Mouse (Mus musculus): ENCODE results near the gene Gm30191. TPM values are rescaled to one million over a fixed set of nuclear protein-coding genes. Genes with fewer than 3 reads are reported as not detected.
"Not testable (repeated sequence)": the region's sequence is repeated elsewhere in the genome, so short reads cannot be mapped to it uniquely, and the experiment has no call there.

Gm30191 gene
- polyA plus RNA-seq, 1 experiment = not detected

DNA sequence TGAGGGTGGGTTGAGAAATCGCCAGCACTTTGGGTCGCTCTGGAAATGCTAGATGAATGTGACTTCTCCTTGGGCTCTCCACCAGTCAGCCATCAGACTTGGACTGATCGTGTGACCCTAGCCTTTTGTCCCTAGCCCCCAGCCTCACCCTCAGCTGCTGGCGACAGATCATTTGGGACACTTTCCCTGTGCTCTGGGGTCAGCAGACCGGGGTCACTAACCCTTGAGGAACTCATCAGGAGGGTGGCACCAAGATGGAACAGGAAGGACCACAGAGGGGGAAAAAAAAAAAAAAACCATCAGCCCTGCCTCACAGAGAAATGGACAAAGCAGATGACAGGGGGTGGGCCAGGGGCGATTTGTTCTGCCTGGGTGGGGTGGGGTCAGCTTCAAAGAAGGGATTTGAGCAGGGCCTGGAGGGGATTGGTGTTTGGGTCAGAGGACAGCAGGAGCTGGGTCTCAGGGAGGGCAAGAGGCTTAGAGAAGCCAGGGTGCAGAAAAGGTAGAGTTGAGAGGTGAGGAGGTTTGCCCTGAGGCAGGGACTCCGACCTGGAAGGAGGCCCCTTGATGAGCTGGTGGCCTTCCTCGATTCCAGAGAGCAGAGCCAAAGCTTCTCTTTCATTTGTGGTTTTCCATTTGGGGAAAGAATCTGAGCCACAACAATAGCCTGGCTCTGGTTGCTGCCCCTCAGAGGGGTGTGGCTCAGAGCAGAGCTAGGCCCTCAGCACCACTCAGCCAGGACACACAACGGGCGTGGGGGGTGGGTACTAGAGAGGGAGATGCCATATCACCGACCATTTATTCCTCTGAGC lies 10.7 kb downstream of the Gm30191 start:
- Histone ChIP-seq H3K4me1 (ENCODE audit: control insufficient read depth, insufficient read depth, insufficient read length, low read length) (peaks cover 5% of the 10 kb centered on the region), H3K27ac (replicated peaks; ENCODE audit: low read depth, low read length) (peak overlapping the region; percentile 87), H3K4me3 (ENCODE audit: insufficient read depth, low read depth, low read length) (no peak overlapping the region)

DNA sequence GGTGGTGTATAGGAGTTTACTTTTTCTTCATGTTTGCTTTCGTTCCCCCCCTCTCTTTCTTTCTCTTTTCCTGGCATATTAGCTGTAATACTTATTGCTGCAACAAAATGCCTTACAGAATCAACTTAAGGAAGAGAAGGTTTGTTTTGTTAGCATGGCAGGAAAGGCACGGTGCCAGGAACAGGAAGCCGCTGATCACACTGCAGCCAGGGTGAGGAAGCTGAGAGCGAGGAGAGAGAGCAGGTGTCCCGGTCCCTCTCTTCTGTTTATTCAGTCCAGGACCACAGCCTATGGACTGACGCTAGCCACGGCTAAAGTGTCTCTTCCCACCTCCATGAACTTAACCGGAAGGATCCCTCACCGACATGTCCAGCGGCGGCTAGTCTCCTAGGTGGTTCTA lies 11.6 kb downstream of the Gm30191 start:
- Histone ChIP-seq H3K4me3 (ENCODE audit: insufficient read depth, low read depth, low read length) (no peak overlapping the region), H3K27ac (replicated peaks; ENCODE audit: low read depth, low read length) (no peak overlapping the region), H3K4me1 (ENCODE audit: control insufficient read depth, insufficient read depth, insufficient read length, low read length) (peaks cover 5% of the 10 kb centered on the region)

- no peak overlapping the region for H3K27ac ChIP-seq (replicated peaks; ENCODE audit: low read depth, low read length)
- no peak overlapping the region for H3K4me3 ChIP-seq (ENCODE audit: insufficient read depth, low read depth, low read length)
- H3K4me1 ChIP-seq (ENCODE audit: control insufficient read depth, insufficient read depth, insufficient read length, low read length) = no peaks in the 10 kb centered on the region
These were observed 16.5 kb downstream of the Gm30191 start for GRCm38 (mm10) chr4:134263191-134263590.

- H3K27ac ChIP-seq (replicated peaks; ENCODE audit: low read depth, low read length) = peak overlapping the region; percentile 28; the same call in 1 of the 2 replicates
- no peak overlapping the region for H3K4me3 ChIP-seq (ENCODE audit: insufficient read depth, low read depth, low read length)
- no peaks in the 10 kb centered on the region for H3K4me1 ChIP-seq (ENCODE audit: control insufficient read depth, insufficient read depth, insufficient read length, low read length)
These were observed 19.3 kb downstream of the Gm30191 start for GRCm38 (mm10) chr4:134265860-134266585.

- Histone ChIP-seq H3K4me3 (ENCODE audit: insufficient read depth, low read depth, low read length) (no peak overlapping the region), H3K4me1 (ENCODE audit: control insufficient read depth, insufficient read depth, insufficient read length, low read length) (no peaks in the 10 kb centered on the region), H3K27ac (replicated peaks; ENCODE audit: low read depth, low read length) (no peak overlapping the region)
These were observed 21.4 kb downstream of the Gm30191 start for GRCm38 (mm10) chr4:134268102-134268655.

- H3K27ac ChIP-seq (replicated peaks; ENCODE audit: low read depth, low read length); H3K4me1 ChIP-seq (ENCODE audit: control insufficient read depth, insufficient read depth, insufficient read length, low read length); H3K4me3 ChIP-seq (ENCODE audit: insufficient read depth, low read depth, low read length): not testable (repeated sequence)
These were observed 22.9 kb downstream of the Gm30191 start for GRCm38 (mm10) chr4:134269622-134270021.

- no peak overlapping the region for H3K4me3 ChIP-seq (ENCODE audit: insufficient read depth, low read depth, low read length)
- H3K27ac ChIP-seq (replicated peaks; ENCODE audit: low read depth, low read length) = no peak overlapping the region
- H3K4me1 ChIP-seq (ENCODE audit: control insufficient read depth, insufficient read depth, insufficient read length, low read length) = no peaks in the 10 kb centered on the region
These were observed 25.2 kb downstream of the Gm30191 start for GRCm38 (mm10) chr4:134271979-134272378.

DNA sequence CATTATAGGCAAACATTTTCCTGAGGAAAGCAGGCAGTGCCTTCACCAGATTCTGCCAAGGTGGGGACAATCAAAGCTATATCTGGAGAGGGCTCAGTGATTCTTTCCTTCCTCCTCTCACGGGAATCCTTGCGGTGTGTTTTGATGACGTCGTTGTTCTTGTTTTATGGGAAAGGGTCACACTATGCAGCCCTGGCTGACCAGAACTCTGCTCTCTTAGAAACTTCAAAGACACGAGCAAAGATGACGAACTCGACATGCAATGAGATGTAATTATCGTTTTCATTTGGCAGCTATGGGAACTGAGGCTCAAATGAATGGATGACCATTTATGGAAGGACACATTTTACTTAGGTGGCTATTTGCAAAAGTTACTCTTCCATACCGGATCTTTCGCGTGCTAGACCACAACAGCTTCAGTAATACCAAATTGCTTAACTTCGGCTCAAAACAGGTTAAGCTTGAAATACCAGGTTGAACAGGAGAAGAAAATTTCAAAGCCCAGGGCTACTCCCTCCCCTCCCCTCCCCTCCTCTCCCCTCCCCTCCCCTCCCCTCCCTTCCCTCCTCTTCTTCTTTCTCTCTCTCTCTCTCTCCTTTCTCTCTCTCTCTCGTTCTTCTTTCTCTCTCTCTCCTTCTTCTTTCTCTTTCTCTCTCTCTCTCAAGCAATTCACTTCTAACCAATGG lies 26.1 kb downstream of the Gm30191 start:
- no peak overlapping the region for H3K4me3 ChIP-seq (ENCODE audit: insufficient read depth, low read depth, low read length)
- H3K27ac ChIP-seq (replicated peaks; ENCODE audit: low read depth, low read length) = no peak overlapping the region
- no peaks in the 10 kb centered on the region for H3K4me1 ChIP-seq (ENCODE audit: control insufficient read depth, insufficient read depth, insufficient read length, low read length)

GRCm38 (mm10) chr4:134273417-134274345 lies 26.9 kb downstream of the Gm30191 start:
- Histone ChIP-seq H3K4me3 (ENCODE audit: insufficient read depth, low read depth, low read length) (no peak overlapping the region), H3K4me1 (ENCODE audit: control insufficient read depth, insufficient read depth, insufficient read length, low read length) (no peaks in the 10 kb centered on the region), H3K27ac (replicated peaks; ENCODE audit: low read depth, low read length) (no peak overlapping the region)

DNA sequence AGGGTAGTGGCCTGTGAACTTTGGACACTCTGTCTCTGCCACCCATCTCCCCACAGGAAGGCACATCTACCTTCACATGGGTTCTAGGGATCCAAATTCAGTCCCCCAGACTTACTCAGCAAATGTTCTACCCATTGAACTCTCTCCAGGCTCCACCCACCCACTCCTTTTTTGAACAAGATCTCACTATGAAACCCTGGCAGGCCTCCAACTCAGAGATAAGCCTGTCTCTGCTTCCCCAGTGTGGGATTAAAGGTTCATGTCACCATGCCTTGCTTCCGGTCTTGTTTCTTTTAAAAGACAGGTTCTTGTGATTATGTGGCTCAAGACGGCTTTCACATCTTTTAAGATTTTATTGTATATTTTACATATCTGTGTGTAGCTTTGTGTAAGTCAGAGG lies 38.2 kb downstream of the Gm30191 start:
- H3K4me1 ChIP-seq (ENCODE audit: control insufficient read depth, insufficient read depth, insufficient read length, low read length) = peaks cover 2% of the 10 kb centered on the region; the same call in 1 of the 2 replicates
- H3K27ac ChIP-seq (replicated peaks; ENCODE audit: low read depth, low read length) = no peak overlapping the region
- H3K4me3 ChIP-seq (ENCODE audit: insufficient read depth, low read depth, low read length) = no peak overlapping the region

- Histone ChIP-seq H3K27ac (replicated peaks; ENCODE audit: low read depth, low read length) (0 out of 2 replicates have a peak overlapping the region, but pooled peaks have one; percentile 8), H3K4me1 (ENCODE audit: control insufficient read depth, insufficient read depth, insufficient read length, low read length) (peaks cover 2% of the 10 kb centered on the region; the same call in 1 of the 2 replicates), H3K4me3 (ENCODE audit: insufficient read depth, low read depth, low read length) (peak overlapping the region; percentile 94)
These were observed 39.8 kb downstream of the Gm30191 start for GRCm38 (mm10) chr4:134286226-134287167.

- H3K4me3 ChIP-seq (ENCODE audit: insufficient read depth, low read depth, low read length) = peak overlapping the region; percentile 94
- peaks cover 2% of the 10 kb centered on the region; the same call in 1 of the 2 replicates for H3K4me1 ChIP-seq (ENCODE audit: control insufficient read depth, insufficient read depth, insufficient read length, low read length)
- peak overlapping the region; percentile 86 for H3K27ac ChIP-seq (replicated peaks; ENCODE audit: low read depth, low read length)
These were observed 40.4 kb downstream of the Gm30191 start for GRCm38 (mm10) chr4:134287168-134287564.

DNA sequence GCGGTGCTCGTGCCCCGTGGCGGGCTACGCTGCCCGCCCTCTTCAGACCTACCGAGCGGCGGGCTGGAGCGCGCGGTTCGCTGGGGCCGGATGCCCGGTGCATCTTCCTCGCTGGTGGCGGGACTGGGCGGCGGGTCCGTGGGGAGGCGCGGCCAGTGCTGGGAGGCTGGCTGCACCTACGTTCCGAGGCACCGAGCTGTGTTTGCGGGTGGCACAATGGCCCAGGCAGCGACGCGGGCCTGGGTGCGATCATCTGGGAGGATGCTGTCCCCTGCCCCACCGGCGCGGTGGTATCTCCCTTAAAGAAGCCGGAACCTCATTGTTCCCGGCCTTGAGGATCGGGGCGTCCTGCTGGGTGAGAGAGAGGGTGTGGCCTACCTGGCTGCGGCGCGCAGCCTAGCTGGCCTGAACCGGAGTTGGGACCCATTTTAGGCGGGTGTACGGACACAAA lies 40.9 kb downstream of the Gm30191 start, which contains the start of gene Pdik1l:
Gene Pdik1l (minus strand): TSS at position 321 of the 451 bp plus-strand sequence.
- Histone ChIP-seq H3K4me1 (ENCODE audit: control insufficient read depth, insufficient read depth, insufficient read length, low read length) (peaks cover 2% of the 10 kb centered on the region; the same call in 1 of the 2 replicates), H3K27ac (replicated peaks; ENCODE audit: low read depth, low read length) (peak within 1 kb of the TSS; percentile 86), H3K4me3 (ENCODE audit: insufficient read depth, low read depth, low read length) (peak within 1 kb of the TSS; percentile 94)
